Mouse (Mus musculus) bone marrow, adult 2 months (tissue): ENCODE measurements around the gene Dennd1c.
A peak's percentile ranks its signal among the peaks of the same experiment; 100 is the strongest.

Experiments
- CTCF ChIP-seq: fragments of 200-500 bp; IDR thresholded peaks from 2 replicates; pipeline ENCODE4 v1.5.1; 2011; ENCODE audit warnings: low read length, control low read depth; ENCODE audit not compliant: control insufficient read depth, insufficient read depth
- POLR2A ChIP-seq: fragments of 200-500 bp; IDR thresholded peaks from 2 replicates; pipeline ENCODE4 v1.6.1; 2011; ENCODE audit warnings: low read depth, mild to moderate bottlenecking, control low read depth, low read length, borderline replicate concordance; ENCODE audit not compliant: control insufficient read depth

DNA sequence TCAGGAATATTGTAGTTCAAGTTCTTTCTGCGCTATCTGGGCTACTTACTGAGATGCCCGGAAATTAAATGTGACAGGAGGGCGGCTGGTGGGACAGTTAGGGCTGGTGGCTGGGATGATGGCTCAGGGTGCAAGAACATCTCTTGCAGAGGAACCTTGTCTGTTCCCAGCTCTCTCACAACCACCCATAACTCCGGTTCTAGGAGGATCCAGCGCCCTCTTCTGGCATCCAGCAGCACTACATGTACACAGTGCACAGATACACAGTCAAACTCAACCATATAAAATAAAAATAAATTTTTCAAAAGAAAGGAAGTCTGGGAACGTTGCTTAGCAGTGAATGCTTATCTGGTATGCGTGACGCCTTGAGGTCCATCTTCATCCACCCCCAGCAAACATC, 39.3 kb downstream of the Dennd1c start:
- peak; percentile 33; the same call in 1 of the 2 replicates for TF ChIP-seq CTCF
- no peak for TF ChIP-seq POLR2A
